Comparison of ENCODE assay signal across 21 mouse cellular contexts in the genomic region with DNA sequence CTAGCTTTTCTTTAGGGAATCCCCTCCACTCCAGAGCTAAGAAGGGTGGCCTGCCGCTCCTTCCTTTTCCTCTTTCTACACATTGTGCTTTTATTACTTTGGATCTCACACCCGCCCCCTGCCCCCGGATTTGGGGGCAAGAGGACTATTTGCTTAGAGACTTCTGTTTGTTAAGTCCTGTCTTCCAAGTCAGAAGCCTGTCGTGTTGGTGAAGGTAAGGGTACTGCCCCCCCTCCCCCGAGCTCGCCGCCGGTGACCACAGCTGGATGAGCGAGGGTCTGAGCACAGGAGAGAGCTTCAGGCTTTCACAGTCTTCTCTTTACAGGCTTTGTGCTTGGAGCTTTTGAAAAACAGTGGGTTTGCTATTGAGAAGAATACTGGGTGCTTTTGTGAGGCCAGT. TPM values are rescaled to one million over a fixed set of nuclear protein-coding genes. Genes with fewer than 3 reads are reported as not detected.
"Had no signal": no experiment of that assay in that cellular context is flagged by ENCODE, and none has a peak within 500 bp of the region (broad histone marks: within the 10 kb centered on the region; RNA-seq: fewer than 3 reads in every experiment).

No protein-coding gene starts in this region.

- H3K9ac ChIP-seq: liver, embryonic 13.5 days; midbrain, embryonic 15.5 days; neural tube, embryonic 15.5 days had no signal

- ATAC-seq: intestine, postnatal 0 days; midbrain, embryonic 15.5 days had no signal

- H3K27me3 ChIP-seq: liver, embryonic 13.5 days; midbrain, embryonic 15.5 days; neural tube, embryonic 15.5 days had no signal

- H3K9me3 ChIP-seq: liver, embryonic 13.5 days; midbrain, embryonic 15.5 days; neural tube, embryonic 15.5 days had no signal

- H3K4me3 ChIP-seq: layer of hippocampus, adult 2 months; left cerebral cortex, adult 2 months; liver, embryonic 13.5 days; midbrain, embryonic 15.5 days; myocyte; neural tube, embryonic 15.5 days had no signal

- H3K36me3 ChIP-seq: midbrain, embryonic 15.5 days had no signal

- H3K27ac ChIP-seq: kidney, postnatal 0 days; layer of hippocampus, adult 2 months; left cerebral cortex, adult 2 months; liver, embryonic 13.5 days; macrophage; midbrain, embryonic 15.5 days; neural tube, embryonic 15.5 days; stomach, postnatal 0 days had no signal

- DNase-seq: kidney, adult 2 months; kidney, postnatal 25 days; layer of hippocampus, adult 9-11 months; layer of hippocampus, postnatal 36 days; liver, embryonic 13.5 days; lung, adult 2 months; lung, postnatal 14 days; retina, postnatal 1 day; right cerebral cortex, postnatal 4 days; thymus, adult 2 months; thymus, postnatal 14 days; thymus, postnatal 4 days had no signal

- H3K4me2 ChIP-seq: liver, embryonic 13.5 days; midbrain, embryonic 15.5 days; neural tube, embryonic 15.5 days had no signal

- H3K4me1 ChIP-seq: liver, embryonic 13.5 days; neural tube, embryonic 15.5 days had no signal

RNA-seq across cellular contexts. Expression of a gene that starts 29.9 kb away (rescaled TPM):
- polyA plus RNA-seq: macrophage had no signal
